Mouse (Mus musculus) MEL (cell line): ENCODE measurements around the gene Maml3. TPM values are rescaled to one million over a fixed set of nuclear protein-coding genes. Genes with fewer than 3 reads are reported as not detected.
A peak's percentile ranks its signal among the peaks of the same experiment; 100 is the strongest.

Experiments
- DNase-seq: peaks from one replicate; pipeline ENCODE4 v3.0.0; 2011; ENCODE audit warnings: low read depth, low spot score
- H3K27ac ChIP-seq: 2 replicates; pipeline ENCODE4 v1.5.1; 2012; ENCODE audit warnings: low read depth, mild to moderate bottlenecking, control low read depth, low read length, moderate library complexity; ENCODE audit not compliant: control insufficient read depth
- H3K27me3 ChIP-seq, 2 experiments: fragments of 150-350 bp in 1 of 2; sonication (generic) in 1 of 2; 2 replicates each; pipeline ENCODE4 v1.6.1; 2012; ENCODE audit warnings: low read length in 2 of 2, mild to moderate bottlenecking in 2 of 2, improper control_type of control experiment in 1 of 2, moderate library complexity in 1 of 2; ENCODE audit not compliant: insufficient read depth in 2 of 2, control insufficient read depth in 1 of 2
- H3K36me3 ChIP-seq, 2 experiments: 2 replicates each; pipeline ENCODE4 v1.6.1; 2012 to 2014; ENCODE audit warnings: low read length in 2 of 2, improper control_type of control experiment in 1 of 2, inconsistent platforms in 1 of 2, mild to moderate bottlenecking in 1 of 2; ENCODE audit not compliant: insufficient read depth in 2 of 2, control insufficient read depth in 1 of 2
- H3K4me1 ChIP-seq, 2 experiments: fragments of 150-350 bp in 1 of 2; sonication (generic) in 1 of 2; 2 replicates each; pipeline ENCODE4 v1.6.1; 2012; ENCODE audit warnings: low read length in 2 of 2, improper control_type of control experiment in 1 of 2, mild to moderate bottlenecking in 1 of 2; ENCODE audit not compliant: insufficient read depth in 2 of 2, control insufficient read depth in 1 of 2
- H3K4me3 ChIP-seq, 2 experiments: fragments of 150-350 bp in 1 of 2; sonication (generic) in 1 of 2; 2 replicates each; pipeline ENCODE4 v1.5.1; 2012; ENCODE audit warnings: low read depth in 2 of 2, low read length in 2 of 2, mild to moderate bottlenecking in 2 of 2, moderate library complexity in 2 of 2, control low read depth in 1 of 2, improper control_type of control experiment in 1 of 2; ENCODE audit not compliant: control insufficient read depth in 1 of 2, insufficient read depth in 1 of 2
- H3K79me2 ChIP-seq: 2 replicates; pipeline ENCODE4 v1.6.1; 2012; ENCODE audit warnings: mild to moderate bottlenecking, low read length, moderate library complexity; ENCODE audit not compliant: control insufficient read depth, poor library complexity, insufficient read depth
- H3K9ac ChIP-seq: 2 replicates; pipeline ENCODE4 v1.6.1; 2012; ENCODE audit warnings: low read depth, mild to moderate bottlenecking, control low read depth, low read length, moderate library complexity; ENCODE audit not compliant: control insufficient read depth, poor library complexity, severe bottlenecking
- H3K9me3 ChIP-seq: fragments of 150-350 bp; sonication (generic); replicated peaks from 2 replicates; pipeline ENCODE4 v1.6.1; 2012; ENCODE audit warnings: mild to moderate bottlenecking, low read length, improper control_type of control experiment, moderate library complexity; ENCODE audit not compliant: insufficient read depth
- BHLHE40 ChIP-seq: IDR thresholded peaks from 2 replicates; pipeline ENCODE4 v1.6.1; 2012; ENCODE audit warnings: low read depth, mild to moderate bottlenecking, inconsistent platforms, low read length, improper control_type of control experiment, borderline replicate concordance
- CHD1 ChIP-seq: IDR thresholded peaks from 2 replicates; pipeline ENCODE4 v1.6.1; 2012; ENCODE audit warnings: low read depth, mild to moderate bottlenecking, inconsistent platforms, low read length, improper control_type of control experiment
- CTCF ChIP-seq, 3 experiments: IDR thresholded peaks in 2 of 3; conservative IDR thresholded peaks in 1 of 3; 2 replicates each; pipeline ENCODE4 v1.5.1; 2011 to 2012; ENCODE audit warnings: low read length in 3 of 3, low read depth in 2 of 3, mild to moderate bottlenecking in 2 of 3, improper control_type of control experiment in 1 of 3, inconsistent platforms in 1 of 3, mixed read lengths in 1 of 3, moderate library complexity in 1 of 3; ENCODE audit not compliant: control insufficient read depth in 1 of 3, insufficient read depth in 1 of 3, poor library complexity in 1 of 3, severe bottlenecking in 1 of 3
- ELF1 ChIP-seq: IDR thresholded peaks from 2 replicates; pipeline ENCODE4 v1.6.1; 2014; ENCODE audit warnings: low read depth, mild to moderate bottlenecking, inconsistent platforms, low read length, improper control_type of control experiment, moderate library complexity
- EP300 ChIP-seq, 2 experiments: IDR thresholded peaks; 2 replicates each; pipeline ENCODE4 v1.6.1; 2011; ENCODE audit warnings: improper control_type of control experiment in 2 of 2, low read length in 2 of 2, low read depth in 1 of 2, mild to moderate bottlenecking in 1 of 2
- JUND ChIP-seq: IDR thresholded peaks from 2 replicates; pipeline ENCODE4 v1.6.1; 2011; ENCODE audit warnings: low read depth, mild to moderate bottlenecking, improper control_type of control experiment, low read length
- MAZ ChIP-seq: IDR thresholded peaks from 2 replicates; pipeline ENCODE4 v1.6.1; 2012; ENCODE audit warnings: low read depth, mild to moderate bottlenecking, inconsistent platforms, low read length, improper control_type of control experiment
- MXI1 ChIP-seq: IDR thresholded peaks from 2 replicates; pipeline ENCODE4 v1.6.1; 2011; ENCODE audit warnings: mild to moderate bottlenecking, low read depth, low read length, improper control_type of control experiment
- POLR2AphosphoS2 ChIP-seq: IDR thresholded peaks from 2 replicates; pipeline ENCODE4 v1.6.1; 2011; ENCODE audit warnings: low read length, improper control_type of control experiment
- POLR2AphosphoS5 ChIP-seq: IDR thresholded peaks from 2 replicates; pipeline ENCODE4 v1.6.1; 2012; ENCODE audit warnings: low read depth, borderline replicate concordance, mild to moderate bottlenecking, inconsistent platforms, low read length, moderate library complexity, mixed read lengths
- TAL1 ChIP-seq: IDR thresholded peaks from 2 replicates; pipeline ENCODE4 v1.6.1; 2012; ENCODE audit warnings: mild to moderate bottlenecking, inconsistent platforms, low read length, moderate library complexity, mixed read lengths
- TCF12 ChIP-seq: IDR thresholded peaks from 2 replicates; pipeline ENCODE4 v1.6.1; 2014; ENCODE audit warnings: low read depth, mild to moderate bottlenecking, inconsistent platforms, low read length, improper control_type of control experiment, moderate library complexity
- USF2 ChIP-seq, 2 experiments: IDR thresholded peaks; 2 replicates each; pipeline ENCODE4 v1.6.1; 2011 to 2012; ENCODE audit warnings: improper control_type of control experiment in 2 of 2, low read length in 2 of 2, borderline replicate concordance in 1 of 2, inconsistent platforms in 1 of 2, low read depth in 1 of 2, mild to moderate bottlenecking in 1 of 2; ENCODE audit not compliant: insufficient read depth in 1 of 2
- ZC3H11A ChIP-seq: IDR thresholded peaks from 2 replicates; pipeline ENCODE4 v1.6.1; 2012; ENCODE audit warnings: low read depth, mild to moderate bottlenecking, inconsistent platforms, low read length, improper control_type of control experiment
- polyA plus RNA-seq, 2 experiments: library from polyadenylated mRNA; stranded (reverse) in 1 of 2; unstranded in 1 of 2; fragments of >175 nt in 1 of 2; fragments of >200 nt in 1 of 2; gene quantifications; 2 replicates each; pipeline versions ENCODE4 v1.2.1 to v1.2.4; 2012; ENCODE audit warnings: low replicate concordance in 2 of 2, low read depth in 1 of 2; ENCODE audit not compliant: insufficient read length in 2 of 2, insufficient read depth in 1 of 2, missing spikeins in 1 of 2
- total RNA-seq: library from RNA; depleted of rRNA; stranded (reverse); fragments of 300-350 nt; gene quantifications from 2 replicates; pipeline ENCODE4 v1.2.3, GENCODE M21; 2012

The Maml3 gene
- total and polyA plus RNA-seq, 3 experiments = 2.0 to 4.1 TPM; not detected in 1

- Histone ChIP-seq H3K9ac (no peak overlapping the region), H3K79me2 (no peaks in the 10 kb centered on the region)
Measured at GRCm38 (mm10) chr3:51838696-51839352, 266.1 kb downstream of the Maml3 start.

DNA sequence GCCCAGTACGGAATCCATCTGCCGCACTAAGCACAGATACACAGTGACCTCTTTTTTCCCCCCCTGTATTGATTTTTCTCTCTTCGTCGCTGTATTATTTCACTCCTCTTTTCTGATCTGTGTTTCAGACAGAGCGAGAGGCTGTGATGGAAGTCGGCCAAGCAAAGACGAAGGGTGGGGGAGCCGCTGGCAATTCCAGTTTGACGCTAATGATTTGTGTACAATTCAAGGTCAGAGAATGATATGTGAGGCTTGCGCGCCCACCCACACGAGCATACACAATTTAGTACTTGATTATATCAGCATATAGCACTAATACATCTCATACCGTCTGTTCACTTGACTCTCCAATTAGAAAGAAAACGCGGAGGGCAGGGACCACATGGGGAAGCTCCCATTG lies 271.9 kb downstream of the Maml3 start:
- DNase-seq = no peak
- H3K9me3 ChIP-seq = no peaks in the 10 kb centered on the region
- no peaks in the 10 kb centered on the region for H3K27me3 ChIP-seq
- no peaks in the 10 kb centered on the region for H3K4me1 ChIP-seq
- H3K27ac ChIP-seq = no peak overlapping the region
- no peak overlapping the region for H3K4me3 ChIP-seq
- no peak for TF ChIP-seq MXI1
- no peak for TF ChIP-seq ELF1
- TF ChIP-seq USF2 (IDR thresholded peaks at IDR 0.05; ENCODE audit: borderline replicate concordance in 1 of 2, insufficient read depth in 1 of 2, low read depth in 1 of 2, low read length in 2 of 2) = no peak
- no peak for TF ChIP-seq MAZ
- TF ChIP-seq, all 39 proteins: peak for 0
- no peaks in the 10 kb centered on the region for H3K79me2 ChIP-seq
- H3K9ac ChIP-seq = no peak overlapping the region
- H3K36me3 ChIP-seq = no peaks in the 10 kb centered on the region

More at GRCm38 (mm10) chr3:51838696-51839352, 266.1 kb downstream of the Maml3 start:
- peak; percentile 9 for DNase-seq
- Histone ChIP-seq H3K4me3 (no peak overlapping the region), H3K36me3 (peaks cover 0 to 3% of the 10 kb centered on the region in 2 experiments; a peak in 2 of 4 replicates), H3K4me1 (peaks cover 2 to 6% of the 10 kb centered on the region in 2 experiments; a peak in 2 of 4 replicates), H3K27ac (no peak overlapping the region), H3K9me3 (no peaks in the 10 kb centered on the region)
- TF ChIP-seq ZC3H11A (no peak), JUND (no peak), POLR2AphosphoS5 (no peak), POLR2AphosphoS2 (no peak), EP300 (IDR thresholded peaks at IDR 0.05; ENCODE audit: low read depth in 1 of 2, low read length in 2 of 2) (no peak), BHLHE40 (no peak), ELF1 (no peak), CTCF (IDR thresholded peaks at IDR 0.05 in 2 of 3, conservative IDR thresholded peaks at IDR 0.05 in 1 of 3; ENCODE audit: control insufficient read depth in 1 of 3, insufficient read depth in 1 of 3, low read depth in 2 of 3, low read length in 3 of 3, poor library complexity in 1 of 3, severe bottlenecking in 1 of 3) (no peak), TAL1 (no peak), TCF12 (no peak), CHD1 (no peak)
- TF ChIP-seq, all 39 proteins: peak for 0
- H3K27me3 ChIP-seq = no peaks in the 10 kb centered on the region
